In the genomic region with DNA sequence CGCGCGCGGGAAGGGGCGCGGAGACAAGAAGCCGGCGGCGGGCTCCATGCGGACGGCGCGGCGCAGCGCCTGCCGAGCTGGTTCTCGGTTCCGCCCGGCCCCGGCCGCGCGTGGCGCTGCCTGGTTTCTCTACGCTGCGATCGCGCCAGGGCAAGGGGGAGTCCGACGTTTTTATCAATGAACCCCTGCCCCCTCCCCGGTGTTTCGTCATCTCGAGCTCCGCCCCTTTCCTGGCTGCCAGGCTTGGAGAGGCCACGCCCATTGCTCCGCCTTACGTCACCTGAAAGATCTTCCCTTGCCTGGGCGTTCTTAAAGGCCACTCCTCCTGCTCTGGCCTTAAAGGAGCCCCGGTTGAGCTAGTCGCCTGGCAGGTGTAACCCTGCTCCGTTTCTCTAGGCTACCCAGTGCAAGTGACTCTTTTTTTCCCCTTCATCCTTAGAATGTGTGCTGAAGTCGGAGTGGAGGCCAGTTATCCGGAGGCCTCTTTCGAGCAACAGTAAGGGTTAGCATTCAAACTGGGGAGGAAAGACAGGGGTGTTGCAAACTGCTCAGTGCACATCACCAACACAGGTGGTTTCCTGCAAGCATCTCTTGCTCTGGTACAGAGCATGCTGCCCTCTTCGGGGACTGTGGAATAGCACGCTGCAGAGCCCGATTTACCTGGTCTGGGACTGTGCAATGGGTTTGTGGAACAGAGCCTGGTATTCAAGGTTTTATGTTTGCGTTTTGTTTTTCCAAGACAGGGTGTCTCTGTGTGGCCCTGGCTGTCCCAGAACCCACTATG, we compare ENCODE assay signal across 8 mouse cellular contexts. TPM values are rescaled to one million over a fixed set of nuclear protein-coding genes. Genes with fewer than 3 reads are reported as not detected.
DNase-seq lines count a peak whose midpoint lies in the region; ATAC-seq lines count a peak whose summit lies in the region.

A gene (minus strand): TSS at position 147 of the 784 bp plus-strand sequence.

- peaks cover 9% of the 10 kb centered on the region for H3K27me3 ChIP-seq in heart, embryonic 14.5 days (ENCODE audit: control insufficient read depth, insufficient read depth, low read length)
- H3K27me3 ChIP-seq in liver, embryonic 13.5 days, result peaks cover 26% of the 10 kb centered on the region
- 0 out of 2 replicates have a peak, but pooled peaks cover 4% of the 10 kb centered on the region for H3K27me3 ChIP-seq in stomach, embryonic 16.5 days (ENCODE audit: control insufficient read depth, insufficient read depth, low read length)

- H3K4me3 ChIP-seq in brown adipose tissue, adult 24 weeks (ENCODE audit: insufficient read depth, low read depth, low read length), result peak within 1 kb of the TSS; percentile 70
- peak within 1 kb of the TSS; percentile 68 to 78 for H3K4me3 ChIP-seq in heart, embryonic 14.5 days (ENCODE audit: control insufficient read depth in 1 of 2, insufficient read depth in 1 of 2, low read depth in 1 of 2, low read length in 2 of 2)
- H3K4me3 ChIP-seq in liver, embryonic 13.5 days (replicated peaks), result peak within 1 kb of the TSS; percentile 82
- H3K4me3 ChIP-seq in stomach, embryonic 16.5 days (replicated peaks; ENCODE audit: low read length), result peak within 1 kb of the TSS; percentile 61

- no peaks in the 10 kb centered on the region for H3K9me3 ChIP-seq in heart, embryonic 14.5 days (ENCODE audit: control insufficient read depth, low read length)
- no peaks in the 10 kb centered on the region for H3K9me3 ChIP-seq in liver, embryonic 13.5 days (replicated peaks)
- H3K9me3 ChIP-seq in stomach, embryonic 16.5 days (replicated peaks; ENCODE audit: control insufficient read depth, low read length), result no peaks in the 10 kb centered on the region

- 0 out of 2 replicates have a peak, but pooled peaks cover 1% of the 10 kb centered on the region for H3K36me3 ChIP-seq in heart, embryonic 14.5 days (ENCODE audit: control insufficient read depth, insufficient read depth, low read length)
- H3K36me3 ChIP-seq in liver, embryonic 13.5 days, result 0 out of 2 replicates have a peak, but pooled peaks cover 6% of the 10 kb centered on the region
- H3K36me3 ChIP-seq in stomach, embryonic 16.5 days (ENCODE audit: control insufficient read depth, insufficient read depth, low read length), result no peaks in the 10 kb centered on the region

- H3K27ac ChIP-seq in brown adipose tissue, adult 24 weeks (replicated peaks; ENCODE audit: low read depth, low read length), result no peak within 1 kb of the TSS; the same call in 1 of the 2 replicates
- no peak within 1 kb of the TSS for H3K27ac ChIP-seq in heart, embryonic 14.5 days (replicated peaks in 1 of 2; ENCODE audit: control insufficient read depth in 1 of 2, insufficient read depth in 1 of 2, low read depth in 2 of 2, low read length in 2 of 2)
- H3K27ac ChIP-seq in liver, embryonic 13.5 days, result peak within 1 kb of the TSS; percentile 58
- peak within 1 kb of the TSS; percentile 26; the same call in 1 of the 2 replicates for H3K27ac ChIP-seq in stomach, embryonic 16.5 days (ENCODE audit: low read length)

- peak within 1 kb of the TSS; percentile 84 for H3K9ac ChIP-seq in heart, embryonic 14.5 days (ENCODE audit: low read length)
- H3K9ac ChIP-seq in liver, embryonic 13.5 days, result peak within 1 kb of the TSS; percentile 88
- peak within 1 kb of the TSS; percentile 91 for H3K9ac ChIP-seq in stomach, embryonic 16.5 days (ENCODE audit: low read length)

- WGBS in heart, embryonic 14.5 days, result 2% methylated on average over 46 of the region's 48 CpGs
- WGBS in liver, embryonic 13.5 days (ENCODE audit: insufficient replicate concordance), result 3% methylated on average over 48 of the region's 48 CpGs
- 2% methylated on average over 48 of the region's 48 CpGs for WGBS in stomach, embryonic 16.5 days

- H3K4me2 ChIP-seq in heart, embryonic 14.5 days (ENCODE audit: low read length), result peak within 1 kb of the TSS; percentile 99
- H3K4me2 ChIP-seq in liver, embryonic 13.5 days, result peak within 1 kb of the TSS; percentile 97
- peak within 1 kb of the TSS; percentile 93 for H3K4me2 ChIP-seq in stomach, embryonic 16.5 days (ENCODE audit: low read depth, low read length)

- 0 out of 2 replicates have a peak, but pooled peaks cover 2% of the 10 kb centered on the region for H3K4me1 ChIP-seq in brown adipose tissue, adult 24 weeks (ENCODE audit: control insufficient read depth, insufficient read depth, insufficient read length, low read length)
- H3K4me1 ChIP-seq in heart, embryonic 14.5 days (ENCODE audit: control insufficient read depth in 2 of 2, insufficient read depth in 2 of 2, low read length in 2 of 2), result peaks cover 0 to 5% of the 10 kb centered on the region in 2 experiments; a peak in 1 of 4 replicates
- peaks cover 56% of the 10 kb centered on the region for H3K4me1 ChIP-seq in liver, embryonic 13.5 days (replicated peaks)
- H3K4me1 ChIP-seq in stomach, embryonic 16.5 days (ENCODE audit: control insufficient read depth, insufficient read depth, low read length), result peaks cover 13% of the 10 kb centered on the region

- DNase-seq in CD4-positive, CD25-positive, alpha-beta regulatory T cell, adult 2 months (ENCODE audit: low read depth, low spot score), result peak; percentile 99
- DNase-seq in fibroblast of lung, adult 2 months (ENCODE audit: low read depth), result peak; percentile 90
- DNase-seq in kidney, postnatal 14 days, result peak; percentile 98
- peak; percentile 95 for DNase-seq in liver, embryonic 13.5 days
- DNase-seq in neural tube, embryonic 10.5 days (ENCODE audit: extremely low spot score, low spot score), result peak; percentile 96

- ATAC-seq in heart, embryonic 14.5 days (ENCODE audit: insufficient number of reproducible peaks, insufficient read depth, low FRiP score, low read depth), result peak; percentile 85
- ATAC-seq in liver, embryonic 13.5 days (ENCODE audit: low read depth), result peak; percentile 84
- ATAC-seq in stomach, embryonic 16.5 days (ENCODE audit: insufficient read depth, low FRiP score), result peak; percentile 91

RNA-seq across cellular contexts. Expression of the gene that starts here (rescaled TPM):
- 0.71 and 2.5 TPM in 2 replicates for polyA plus RNA-seq in brown adipose tissue, adult 24 weeks (2012; ENCODE audit: insufficient read depth, insufficient read length, missing spikeins)
- polyA plus RNA-seq in heart, embryonic 14.5 days (2014; fragmentation: Nextera tagmentation; extraction: Ambion mirVana), result 1.6 and 2.0 TPM in 2 replicates
- 1.2 and 1.3 TPM in 2 replicates for polyA plus RNA-seq in liver, embryonic 13.5 days (2015; fragmentation: Nextera tagmentation; extraction: Ambion mirVana)
- 3.4 and 5.0 TPM in 2 replicates for polyA plus RNA-seq in stomach, embryonic 16.5 days (2015; fragmentation: Nextera tagmentation; extraction: Ambion mirVana)

Comparison
In these comparisons a context has a peak if more than half of its experiments do, and no peak if none do; other contexts are left out.
1. H3K27ac ChIP-seq: peak in liver, embryonic 13.5 days (single experiment) and stomach, embryonic 16.5 days (single experiment); none in brown adipose tissue, adult 24 weeks (single experiment) and heart, embryonic 14.5 days (0 of 2).
2. Peak in every context shown above with its lines, with median percentiles within 50 percentile points of each other: DNase-seq, H3K4me3 ChIP-seq, ATAC-seq, H3K4me2 ChIP-seq and H3K9ac ChIP-seq.